Mouse (Mus musculus) heart, embryonic 14.5 days (tissue): ENCODE data around the gene Gm20817. TPM values are rescaled to one million over a fixed set of nuclear protein-coding genes. Genes with fewer than 3 reads are reported as not detected.
"Not testable (repeated sequence)": the region's sequence is repeated elsewhere in the genome, so short reads cannot be mapped to it uniquely, and the experiment has no call there.

Experiments
- ATAC-seq: fragments of 200-750 bp; cut with Nextera tagmentation; 2 replicates; pipeline ENCODE4 v1.8.0; 2017; ENCODE audit warnings: low read depth, moderate TSS enrichment; ENCODE audit not compliant: insufficient number of reproducible peaks, insufficient read depth, low FRiP score
- H3K27ac ChIP-seq, 2 experiments: fragments of 200-500 bp in 1 of 2; fragments of 300-500 bp in 1 of 2; sonication (generic) in 1 of 2; replicated peaks in 1 of 2; 2 replicates each; pipeline ENCODE4 v1.5.1; 2012 to 2014; ENCODE audit warnings: low read depth in 2 of 2, low read length in 2 of 2, control low read depth in 1 of 2, mild to moderate bottlenecking in 1 of 2, mixed read lengths in 1 of 2; ENCODE audit not compliant: control insufficient read depth in 1 of 2, insufficient read depth in 1 of 2
- H3K27me3 ChIP-seq: fragments of 300-500 bp; sonication (generic); 2 replicates; pipeline ENCODE4 v1.6.1; 2014; ENCODE audit warnings: mild to moderate bottlenecking, low read length, control low read depth; ENCODE audit not compliant: control insufficient read depth, insufficient read depth
- H3K36me3 ChIP-seq: fragments of 300-500 bp; sonication (generic); 2 replicates; pipeline ENCODE4 v1.6.1; 2014; ENCODE audit warnings: mild to moderate bottlenecking, control low read depth, low read length, mixed read lengths; ENCODE audit not compliant: control insufficient read depth, insufficient read depth
- H3K4me1 ChIP-seq, 2 experiments: fragments of 200-500 bp in 1 of 2; fragments of 300-500 bp in 1 of 2; sonication (generic) in 1 of 2; 2 replicates each; pipeline ENCODE4 v1.6.1; 2012 to 2014; ENCODE audit warnings: low read length in 2 of 2, control low read depth in 1 of 2, mixed read lengths in 1 of 2; ENCODE audit not compliant: control insufficient read depth in 2 of 2, insufficient read depth in 2 of 2
- H3K4me2 ChIP-seq: fragments of 300-500 bp; sonication (generic); 2 replicates; pipeline ENCODE4 v1.6.1; 2014; ENCODE audit warnings: mild to moderate bottlenecking, low read length
- H3K4me3 ChIP-seq, 2 experiments: fragments of 200-500 bp in 1 of 2; fragments of 300-500 bp in 1 of 2; sonication (generic) in 1 of 2; 2 replicates each; pipeline ENCODE4 v1.5.1; 2012 to 2014; ENCODE audit warnings: low read length in 2 of 2, mild to moderate bottlenecking in 2 of 2, control low read depth in 1 of 2, low read depth in 1 of 2, moderate library complexity in 1 of 2; ENCODE audit not compliant: control insufficient read depth in 1 of 2, insufficient read depth in 1 of 2
- H3K9ac ChIP-seq: fragments of 300-500 bp; sonication (generic); 2 replicates; pipeline ENCODE4 v1.6.1; 2014; ENCODE audit warnings: mild to moderate bottlenecking, low read length
- H3K9me3 ChIP-seq: fragments of 300-500 bp; sonication (generic); 2 replicates; pipeline ENCODE4 v1.6.1; 2016; ENCODE audit warnings: low read length, control low read depth; ENCODE audit not compliant: control insufficient read depth
- WGBS: fragments of 180-500 bp; shearing (Covaris S2); extraction: QIAGEN DNeasy Blood & Tissue Kit; methylation state at CpG from one replicate; pipeline ENCODE4 v1.1.7; 2014; 5-methylcytosine and 5-hydroxymethylcytosine counted together
- polyA plus RNA-seq: library from polyadenylated mRNA; unstranded; fragments of >200 nt; fragmentation: Nextera tagmentation; extraction: Ambion mirVana; gene quantifications from 2 replicates; pipeline ENCODE4 v1.2.1, GENCODE M21; 2014

The Gm20817 gene
- not detected in 2 replicates for polyA plus RNA-seq

DNA sequence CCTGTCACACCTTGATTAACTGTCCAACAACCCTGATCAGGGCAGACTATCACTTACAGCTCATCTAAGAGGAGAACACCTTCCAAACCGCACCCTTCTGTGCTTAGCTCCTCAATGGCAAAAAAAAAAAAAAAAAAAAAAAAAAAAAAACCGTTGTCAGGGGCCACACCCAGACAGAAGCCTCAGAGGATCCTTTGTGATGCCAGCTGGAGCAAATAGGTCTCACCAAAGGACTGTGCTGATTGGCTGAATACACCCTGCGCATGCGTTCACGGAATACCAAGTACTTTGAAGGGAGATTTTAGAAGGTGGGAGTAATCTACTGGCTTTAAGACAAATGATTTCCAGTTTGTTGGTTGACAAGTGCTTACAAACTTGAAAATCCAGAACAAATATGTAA is at the start of gene Gm20817:
Gene Gm20817, minus strand, starts transcription at position 101 of the 400 bp plus-strand sequence.
- H3K27me3 ChIP-seq, H3K27ac ChIP-seq, H3K4me1 ChIP-seq, H3K9ac ChIP-seq, H3K36me3 ChIP-seq, ATAC-seq, H3K4me2 ChIP-seq, H3K4me3 ChIP-seq, H3K9me3 ChIP-seq: not testable (repeated sequence)
- no CpG with 5 or more reads among the region's 5 CpGs for whole genome bisulfite sequencing
